Mouse (Mus musculus): Measurements from ENCODE around the gene Ppp1r3c. TPM values are rescaled to one million over a fixed set of nuclear protein-coding genes. Genes with fewer than 3 reads are reported as not detected.

The Ppp1r3c gene
- total RNA-seq, 2 experiments from 2014 or later: 125 to 230 TPM

DNA sequence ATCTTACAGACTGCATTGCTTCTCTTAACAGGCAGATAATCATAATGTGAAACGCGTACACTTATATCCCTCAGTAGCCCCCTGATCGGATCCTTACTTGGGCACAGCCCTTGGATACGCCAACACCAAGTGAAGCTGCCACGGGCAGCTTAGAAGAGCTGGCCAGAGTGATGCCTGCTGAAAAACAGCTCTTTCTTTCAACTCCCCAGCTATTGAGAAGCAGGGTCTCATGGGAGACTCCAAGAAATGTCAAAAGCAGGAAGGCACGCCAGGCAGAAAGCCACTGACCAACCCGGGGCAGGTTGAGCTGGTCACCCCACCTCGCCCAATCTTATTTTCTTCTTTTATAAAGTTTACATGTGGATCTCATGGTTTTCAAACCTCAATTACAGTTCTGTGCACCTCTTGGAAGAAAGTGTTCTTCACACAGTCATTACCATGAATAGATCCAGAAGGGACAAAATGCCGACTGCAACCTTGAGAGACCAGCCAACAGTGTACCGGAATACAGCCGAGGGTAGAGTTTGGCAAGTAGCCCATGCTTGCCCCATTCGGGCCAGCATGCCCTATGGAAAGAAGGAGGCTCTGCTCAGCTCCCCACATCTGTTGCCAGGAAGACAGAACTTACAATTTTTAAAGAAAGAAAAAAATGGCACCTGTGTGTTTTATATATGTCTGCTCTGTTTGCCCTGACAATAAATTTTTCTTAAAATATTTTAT is 7.6 kb downstream of the Ppp1r3c start:
- intact Hi-C loops (cut with DNase I; ENCODE audit: low total_unique reads): no loop called here
- DNase-seq: no peak

DNA sequence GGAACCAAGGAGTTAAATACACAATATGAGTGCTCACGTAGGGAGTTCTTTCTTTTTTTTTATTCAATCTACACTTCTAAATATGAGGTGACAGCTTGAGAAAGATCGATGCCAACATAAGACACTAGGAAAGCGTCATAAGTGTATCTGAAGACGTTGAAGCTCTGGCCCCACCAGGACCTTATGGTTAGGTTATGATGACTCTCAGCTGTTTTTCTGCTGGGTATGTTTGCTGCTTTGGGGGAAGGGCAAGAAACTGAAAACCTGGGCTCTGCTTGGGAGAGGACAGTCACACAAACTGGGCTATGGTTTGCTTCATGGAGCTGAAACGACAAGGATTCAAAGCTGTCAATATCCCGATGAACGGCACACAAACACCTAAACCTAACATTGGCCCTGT is 11.5 kb downstream of the Ppp1r3c start:
- no peak for DNase-seq
- intact Hi-C loops (cut with DNase I; ENCODE audit: low total_unique reads): no loop called here

DNA sequence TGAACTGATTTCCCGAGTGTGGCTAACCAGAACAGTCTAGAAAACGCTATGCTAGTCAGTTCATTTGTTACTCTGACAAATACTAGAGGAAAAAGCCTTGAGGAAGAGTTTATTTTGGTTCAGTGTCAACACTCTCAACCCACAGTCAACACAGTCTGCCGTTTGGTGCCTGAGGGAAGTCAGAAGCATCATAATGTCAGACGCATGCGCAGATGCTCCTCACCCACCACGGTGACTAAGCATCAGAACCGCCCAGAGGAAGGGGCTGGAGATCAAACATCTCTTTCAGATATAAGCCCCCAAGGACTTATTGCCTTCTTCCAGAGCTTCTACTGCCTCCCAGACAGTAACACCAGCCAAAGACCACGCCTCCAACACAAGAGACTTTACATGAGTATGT is 15.3 kb downstream of the Ppp1r3c start:
- no peak for DNase-seq
- intact Hi-C loops (cut with DNase I; ENCODE audit: low total_unique reads): no loop called here

DNA sequence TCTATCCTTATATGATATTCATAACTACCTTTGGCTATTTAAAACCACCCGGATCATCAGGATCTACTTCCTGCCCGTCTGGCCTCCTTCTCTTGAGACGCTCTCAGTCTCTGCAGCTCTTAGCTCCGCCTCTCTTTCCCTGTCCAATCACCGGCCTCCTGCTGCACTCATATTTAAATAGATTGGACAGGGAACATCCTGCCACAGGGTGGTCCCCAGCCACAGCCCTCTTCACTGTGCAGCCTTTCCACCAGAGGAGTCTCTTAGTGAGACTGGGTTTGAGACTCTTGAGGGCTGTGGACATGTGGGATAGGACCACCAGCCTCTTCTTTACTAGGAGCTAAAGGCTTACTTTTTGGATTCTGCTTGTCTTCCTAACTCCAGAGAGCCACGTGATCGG is 20.2 kb downstream of the Ppp1r3c start:
- DNase-seq: no peak
- intact Hi-C loops (cut with DNase I; ENCODE audit: low total_unique reads): no loop called here

DNA sequence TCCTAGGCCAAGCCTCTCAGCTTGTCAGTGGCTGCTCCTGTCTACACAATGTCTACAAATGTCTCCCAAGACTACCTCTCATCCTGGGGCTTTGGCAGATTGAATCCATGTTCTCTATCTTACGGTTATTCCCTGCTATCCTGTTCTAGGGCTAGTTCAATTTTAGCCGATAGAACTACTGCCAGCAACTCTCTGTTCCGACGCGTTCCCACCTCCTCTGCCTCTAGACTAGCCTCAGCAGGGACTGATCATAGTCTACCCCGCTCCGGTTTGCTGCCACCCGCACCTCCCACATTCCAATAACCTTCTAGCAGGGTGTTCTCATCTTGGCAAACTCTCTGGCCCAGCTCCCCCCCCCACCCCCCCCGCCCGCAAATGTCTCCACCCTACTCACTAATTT is 20.9 kb downstream of the Ppp1r3c start:
- intact Hi-C loops (cut with DNase I; ENCODE audit: low total_unique reads): no loop called here

DNA sequence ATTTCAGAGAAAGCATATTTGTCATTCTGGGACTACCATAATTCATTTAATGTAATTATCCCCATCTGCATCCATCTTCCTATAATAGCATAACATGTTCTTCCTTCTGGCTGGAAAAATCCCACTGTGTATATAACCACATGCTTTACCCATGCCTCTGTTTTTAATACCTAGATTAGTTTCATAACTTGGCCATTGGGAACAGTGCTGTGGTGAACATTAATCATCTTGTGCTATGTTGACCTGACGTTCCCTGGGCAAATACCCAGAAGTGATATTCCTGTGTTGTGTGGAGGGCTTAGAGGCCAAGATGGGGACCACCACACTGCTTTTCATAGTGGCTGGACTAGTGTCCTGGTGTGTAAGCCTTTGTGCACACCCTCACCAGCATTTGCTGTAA is 22.0 kb downstream of the Ppp1r3c start:
- intact Hi-C loops (cut with DNase I; ENCODE audit: low total_unique reads): no loop called here
- DNase-seq: no peak

More for the DNA sequence above, 20.9 kb downstream of the Ppp1r3c start:
- DNase-seq: no peak

DNA sequence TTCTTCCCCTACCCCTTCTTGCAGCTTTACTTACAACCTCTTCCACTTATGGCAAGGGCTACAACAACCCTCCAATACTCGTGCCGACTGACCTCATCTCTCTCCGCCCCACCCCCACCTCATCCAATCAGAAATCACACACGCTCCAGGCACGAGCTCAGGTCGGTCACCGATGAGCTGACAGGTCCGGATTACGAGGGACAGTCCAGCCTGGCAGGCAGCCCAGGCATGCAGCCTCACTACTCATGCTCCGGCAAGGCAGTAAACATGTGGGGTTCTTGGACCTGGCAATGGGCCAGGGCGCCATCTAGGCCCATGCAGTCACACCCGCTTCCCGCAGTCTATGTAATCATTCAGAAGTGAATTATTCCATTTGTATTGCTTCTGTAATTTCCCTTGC is 23.4 kb downstream of the Ppp1r3c start:
- intact Hi-C loops (cut with DNase I; ENCODE audit: low total_unique reads): no loop called here
- peak; percentile 29 for DNase-seq

DNA sequence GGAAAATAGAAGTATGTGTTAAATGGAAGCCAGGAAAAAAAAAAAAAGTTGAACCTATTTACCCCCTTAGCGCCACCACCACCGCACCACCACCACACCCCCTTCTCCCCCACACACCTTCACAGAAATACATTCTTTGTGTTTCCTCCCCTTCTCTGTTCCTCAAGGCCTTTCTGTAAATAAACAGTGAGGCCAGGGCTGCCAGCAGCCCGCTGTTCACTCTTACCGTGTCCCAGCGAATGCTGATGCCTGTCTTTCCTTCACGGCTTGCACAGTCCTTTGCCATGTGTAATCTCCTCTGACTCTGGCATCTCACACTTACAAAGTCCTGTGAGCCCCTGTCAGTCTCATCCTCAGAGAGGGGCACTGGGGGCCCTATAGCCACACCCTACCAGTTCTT is 30.3 kb downstream of the Ppp1r3c start:
- intact Hi-C loops (cut with DNase I; ENCODE audit: low total_unique reads): no loop called here
- no peak for DNase-seq

DNA sequence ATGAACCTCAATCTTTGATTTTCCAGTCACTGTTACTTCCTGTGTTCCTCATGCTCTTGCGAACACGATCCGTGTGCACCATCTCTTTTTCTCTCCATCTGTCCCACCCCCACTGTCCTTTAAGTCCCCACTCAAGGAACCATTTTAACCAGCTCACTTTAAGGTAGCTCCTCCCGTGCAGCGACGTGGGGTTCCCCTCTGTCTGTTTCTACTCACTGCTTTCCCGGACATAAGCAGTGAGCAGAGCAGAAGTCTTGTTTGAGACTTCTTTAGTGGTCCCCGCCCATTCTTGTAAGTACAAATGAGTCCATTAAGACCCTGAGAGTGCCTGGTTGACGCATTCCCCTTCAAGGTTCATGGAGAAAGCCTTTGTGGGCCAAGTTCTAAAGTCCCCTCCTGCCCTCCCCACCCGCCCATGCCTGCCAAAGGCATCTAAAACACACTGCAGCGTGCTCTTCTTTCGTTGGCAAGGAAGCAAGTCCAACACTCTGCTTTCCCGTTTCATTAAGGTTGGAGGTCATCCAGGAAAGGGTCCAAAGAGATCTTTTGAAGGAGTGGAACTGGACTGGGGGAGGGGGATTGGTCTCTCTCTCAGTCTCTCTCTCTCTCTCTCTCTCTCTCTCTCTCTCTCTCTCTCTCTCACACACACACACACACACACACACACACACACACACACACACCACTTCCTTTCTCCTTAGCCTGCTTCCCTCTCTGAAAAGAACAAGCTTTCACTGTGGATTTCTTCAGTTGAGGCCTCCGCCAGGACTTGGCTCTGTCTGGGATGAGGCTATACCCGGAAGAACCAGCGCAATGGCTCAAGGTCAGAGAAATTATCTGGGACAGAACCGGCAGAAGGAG is 30.9 kb downstream of the Ppp1r3c start:
- intact Hi-C loops (cut with DNase I; ENCODE audit: low total_unique reads): no loop called here
- DNase-seq: peak; percentile 19

DNA sequence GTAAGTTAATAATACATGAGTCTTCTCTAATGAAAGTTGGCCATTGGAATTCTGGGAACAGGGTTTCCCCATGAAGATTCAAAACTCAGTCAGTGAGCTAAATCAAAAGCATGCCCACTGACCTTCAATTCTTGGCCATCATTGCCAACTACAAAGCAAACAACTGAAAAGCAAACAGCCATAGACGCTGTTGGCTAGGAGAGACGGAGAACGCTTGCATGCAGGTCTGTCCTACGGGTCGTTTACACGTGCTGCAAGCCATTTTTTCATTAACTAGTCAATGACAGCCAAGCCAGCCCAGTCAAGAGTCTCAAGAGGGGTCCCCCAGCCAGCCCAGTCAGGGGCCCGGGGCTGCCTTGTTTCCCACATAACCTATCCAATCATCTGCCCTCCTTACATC is 31.7 kb downstream of the Ppp1r3c start:
- intact Hi-C loops (cut with DNase I; ENCODE audit: low total_unique reads): no loop called here
- DNase-seq: no peak

DNA sequence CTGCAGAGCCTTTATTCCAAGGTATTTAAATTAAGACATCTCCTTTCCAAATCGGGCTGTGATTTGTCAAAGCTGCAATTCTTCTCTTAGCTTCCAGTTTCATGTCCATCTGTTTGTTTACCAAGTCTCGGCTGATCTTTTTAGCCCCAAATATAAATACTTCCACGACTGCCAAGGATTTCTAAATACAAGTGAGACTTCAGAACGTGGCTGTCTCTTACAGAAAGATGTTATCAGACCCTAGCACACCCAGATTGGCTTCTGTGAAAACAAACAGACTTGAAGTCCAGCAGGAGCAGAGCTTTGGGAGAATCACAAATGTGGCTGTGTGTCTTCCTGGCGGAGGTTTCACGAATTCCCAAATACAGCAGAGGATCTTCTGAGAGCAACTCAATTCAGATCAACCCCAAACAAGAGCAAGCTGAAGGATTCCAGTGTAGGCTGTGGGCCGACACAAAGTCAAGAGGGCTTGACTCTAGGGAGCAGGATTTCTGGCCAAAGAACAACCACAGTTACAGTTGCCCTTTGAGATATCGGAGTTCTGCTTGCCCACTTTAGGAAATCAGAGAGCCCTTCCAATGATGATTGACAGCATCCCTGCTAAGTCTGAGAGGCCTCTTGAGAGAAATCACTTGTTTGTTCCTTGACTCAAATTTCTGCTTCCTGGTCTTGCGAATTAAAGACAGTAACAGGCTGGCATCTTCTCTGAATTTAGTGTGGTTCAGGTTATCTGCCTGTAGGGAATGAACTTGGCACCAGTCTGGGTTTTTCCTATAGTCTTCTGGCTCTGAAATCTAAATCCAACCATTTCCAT is 34.4 kb downstream of the Ppp1r3c start:
- no peak for DNase-seq
- intact Hi-C loops (cut with DNase I; ENCODE audit: low total_unique reads): no loop called here

DNA sequence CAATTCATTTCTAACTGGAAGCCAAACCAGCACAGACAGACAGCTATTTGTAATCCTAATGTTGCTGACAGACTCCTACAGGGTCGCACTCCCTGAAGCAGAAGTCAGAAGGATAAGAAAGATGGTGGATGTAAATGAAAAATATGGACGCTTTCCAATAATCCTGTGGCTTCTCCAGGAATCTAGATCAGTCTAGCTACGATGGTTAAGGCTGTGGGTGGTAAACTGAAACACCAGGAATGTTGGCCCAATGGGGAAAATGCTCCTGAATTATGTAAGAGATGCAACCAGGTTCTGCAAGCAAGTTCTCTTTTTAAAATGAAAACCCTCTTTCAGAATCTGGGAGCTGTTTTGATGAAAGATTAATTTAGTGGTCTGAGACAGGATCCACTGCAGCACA is 35.1 kb downstream of the Ppp1r3c start:
- intact Hi-C loops (cut with DNase I; ENCODE audit: low total_unique reads): no loop called here
- DNase-seq: no peak

DNA sequence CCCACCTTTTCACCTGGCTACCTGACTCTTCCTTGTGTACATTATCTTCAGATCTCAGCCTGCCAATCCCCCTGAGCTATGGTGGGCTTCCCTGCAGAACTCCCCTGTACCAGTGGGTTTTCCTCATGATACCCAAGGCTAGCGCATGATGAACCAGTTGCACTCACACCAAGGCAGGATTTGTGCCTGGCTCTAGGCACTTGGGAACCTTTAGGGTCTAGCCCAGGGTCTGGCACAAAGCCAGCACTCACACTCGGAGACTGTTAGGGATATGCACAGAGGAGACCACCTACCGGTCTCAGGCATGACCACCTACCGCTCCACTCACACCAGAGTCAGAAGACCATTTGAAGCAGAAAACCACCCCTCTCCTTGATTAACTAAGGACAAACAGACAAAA is 35.5 kb downstream of the Ppp1r3c start:
- DNase-seq: no peak
- intact Hi-C loops (cut with DNase I; ENCODE audit: low total_unique reads): no loop called here

DNA sequence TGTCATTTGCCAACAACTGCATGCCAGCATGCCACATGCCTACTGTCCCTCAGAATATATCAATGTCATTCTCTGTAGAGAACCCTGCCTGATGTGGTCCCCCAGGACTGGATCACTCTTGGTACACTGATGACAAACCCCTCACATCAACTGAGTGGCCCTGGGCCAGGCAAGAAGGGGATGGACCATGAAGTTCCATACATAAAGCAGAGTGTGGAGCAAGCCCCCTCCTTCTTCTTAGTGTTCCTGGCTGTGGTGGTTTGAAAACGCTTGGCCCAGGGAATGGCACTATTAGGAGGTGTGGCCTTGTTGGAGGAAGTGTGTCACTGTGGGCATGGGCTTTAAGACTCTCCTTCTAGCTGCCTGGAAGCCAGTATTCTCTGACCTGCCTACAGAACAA is 37.3 kb downstream of the Ppp1r3c start:
- intact Hi-C loops (cut with DNase I; ENCODE audit: low total_unique reads): no loop called here
- no peak for DNase-seq

DNA sequence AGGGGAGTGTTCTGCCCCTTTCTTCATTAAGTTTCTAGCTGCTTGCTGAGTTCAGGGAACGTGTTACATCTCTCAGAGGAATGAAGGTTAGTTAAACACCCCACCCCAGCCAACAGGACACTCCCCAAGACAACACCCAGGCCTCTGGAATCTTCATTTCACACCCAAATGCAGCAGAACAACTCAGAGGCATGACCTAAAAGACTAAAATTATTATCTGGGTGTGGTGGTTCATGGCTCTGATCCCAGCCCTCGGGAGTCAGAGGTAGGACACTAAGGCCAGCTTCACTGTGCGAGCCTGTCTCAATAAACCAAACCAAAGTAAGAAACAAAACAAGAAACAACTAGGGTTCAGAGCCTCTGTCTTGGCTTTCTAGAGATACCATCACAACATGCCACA is 38.3 kb downstream of the Ppp1r3c start:
- intact Hi-C loops (cut with DNase I; ENCODE audit: low total_unique reads): no loop called here
- no peak for DNase-seq

DNA sequence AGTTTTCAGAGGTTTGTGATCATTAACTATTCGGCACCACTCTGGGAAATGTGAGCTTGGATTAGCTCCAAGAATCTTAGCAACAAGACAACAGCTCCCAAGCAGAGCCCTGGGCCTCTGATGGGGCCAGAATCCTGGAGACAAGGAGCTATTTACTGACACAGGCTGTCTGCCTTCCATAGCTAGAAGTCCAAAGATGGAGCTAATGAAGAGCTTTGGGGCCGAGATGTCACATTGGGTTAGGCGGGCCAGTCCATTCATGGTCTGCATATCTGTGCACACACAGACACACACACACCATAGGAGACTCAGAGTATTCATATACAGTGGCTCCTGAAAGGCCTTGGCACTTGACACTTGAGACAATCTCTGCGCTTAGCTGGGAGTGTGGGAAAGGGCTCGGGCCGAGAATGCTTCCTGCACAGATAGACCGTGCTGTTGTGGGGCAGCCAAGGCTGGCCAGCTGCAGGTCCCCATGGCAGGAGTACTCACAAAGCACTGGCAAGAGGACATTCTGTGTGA is 39.8 kb downstream of the Ppp1r3c start:
- no peak for DNase-seq
- intact Hi-C loops (cut with DNase I; ENCODE audit: low total_unique reads): no loop called here

DNA sequence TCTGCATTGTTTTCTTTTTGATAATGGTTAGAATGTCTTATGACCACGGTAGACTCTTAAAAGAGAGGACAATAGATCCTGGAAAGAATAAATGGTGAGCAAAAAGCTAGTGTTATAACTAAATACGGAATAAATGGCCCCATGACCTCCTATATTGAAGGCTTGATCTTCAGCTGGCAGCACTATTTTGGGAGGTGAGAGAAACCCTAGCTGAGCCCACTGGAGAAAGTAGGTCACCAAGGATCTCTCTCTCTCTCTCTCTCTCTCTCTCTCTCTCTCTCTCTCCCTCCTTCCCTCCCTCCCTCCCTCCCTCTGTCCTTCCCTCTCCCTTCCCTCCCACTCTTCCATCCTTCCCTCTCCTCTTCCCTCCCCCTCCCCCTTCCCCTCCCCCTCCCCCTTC is 42.9 kb downstream of the Ppp1r3c start:
- DNase-seq: no peak
- intact Hi-C loops (cut with DNase I; ENCODE audit: low total_unique reads): no loop called here

DNA sequence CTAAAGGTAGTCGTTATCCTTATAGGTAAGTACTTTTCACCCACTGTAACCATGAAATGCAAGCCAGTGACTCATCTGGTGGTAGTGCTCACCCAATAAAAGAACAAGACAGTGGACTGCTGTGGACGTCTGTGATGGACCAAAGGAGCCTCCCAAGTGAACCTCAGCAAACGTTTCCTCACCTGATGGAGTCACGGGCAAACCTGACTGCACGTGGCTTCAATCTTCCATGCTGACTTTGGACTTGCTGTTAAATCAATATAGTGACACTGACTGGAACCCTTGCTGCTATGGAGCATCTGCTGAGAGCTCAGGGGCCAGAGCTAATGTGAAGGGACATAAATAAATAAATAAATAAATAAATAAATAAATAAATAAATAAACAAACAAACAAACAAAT is 44.5 kb downstream of the Ppp1r3c start:
- no peak for DNase-seq
- intact Hi-C loops (cut with DNase I; ENCODE audit: low total_unique reads): no loop called here

DNA sequence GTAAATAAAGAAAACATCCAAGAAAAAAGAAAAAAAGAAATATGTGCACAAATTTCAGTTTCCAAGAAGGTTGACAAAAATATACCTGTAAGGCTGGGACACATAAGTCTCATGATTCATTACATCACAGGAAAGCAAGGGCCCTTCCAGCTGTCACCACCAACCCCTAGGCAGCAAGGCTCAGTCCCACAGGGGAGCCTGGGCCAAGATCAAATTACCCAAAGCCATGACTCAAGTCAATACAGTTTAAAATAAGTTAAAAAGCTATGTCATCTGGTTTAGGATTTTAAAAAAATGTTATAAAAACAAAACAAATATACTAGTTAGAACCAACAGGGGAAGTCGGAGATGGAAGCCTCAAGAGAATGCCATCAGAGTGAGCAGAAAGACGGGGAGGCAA is 45.2 kb downstream of the Ppp1r3c start:
- intact Hi-C loops (cut with DNase I; ENCODE audit: low total_unique reads): no loop called here

DNA sequence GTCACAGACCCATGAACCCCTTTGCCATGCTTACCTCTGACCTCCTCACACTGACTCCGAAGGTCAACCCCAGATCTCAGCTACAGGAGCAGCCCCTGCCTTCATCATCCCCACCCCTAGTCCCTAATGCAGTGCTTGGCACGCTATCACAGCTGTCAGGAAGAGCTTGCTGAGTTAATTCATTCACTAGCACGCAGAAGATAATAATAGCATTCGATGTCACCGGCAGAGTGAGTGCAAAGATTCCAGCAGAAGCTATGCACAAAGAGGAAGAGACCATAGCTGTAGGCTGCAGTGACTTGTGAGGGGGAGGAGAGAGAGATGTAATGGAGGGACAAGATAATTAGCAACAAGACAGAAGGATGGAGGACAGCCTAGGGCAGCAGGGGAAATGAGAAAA is 47.2 kb downstream of the Ppp1r3c start:
- intact Hi-C loops (cut with DNase I; ENCODE audit: low total_unique reads): no loop called here
- no peak for DNase-seq

More for the DNA sequence above, 45.2 kb downstream of the Ppp1r3c start:
- DNase-seq: no peak
